Mouse (Mus musculus): Measurements from ENCODE around the gene Pex3. TPM values are rescaled to one million over a fixed set of nuclear protein-coding genes. Genes with fewer than 3 reads are reported as not detected.
A peak's percentile ranks its signal among the peaks of the same experiment; 100 is the strongest.
"Not testable (repeated sequence)": the region's sequence is repeated elsewhere in the genome, so short reads cannot be mapped to it uniquely, and the experiment has no call there.

Pex3 gene
- polyA plus RNA-seq, 2 experiments, result 30.6 to 32.2 TPM

DNA sequence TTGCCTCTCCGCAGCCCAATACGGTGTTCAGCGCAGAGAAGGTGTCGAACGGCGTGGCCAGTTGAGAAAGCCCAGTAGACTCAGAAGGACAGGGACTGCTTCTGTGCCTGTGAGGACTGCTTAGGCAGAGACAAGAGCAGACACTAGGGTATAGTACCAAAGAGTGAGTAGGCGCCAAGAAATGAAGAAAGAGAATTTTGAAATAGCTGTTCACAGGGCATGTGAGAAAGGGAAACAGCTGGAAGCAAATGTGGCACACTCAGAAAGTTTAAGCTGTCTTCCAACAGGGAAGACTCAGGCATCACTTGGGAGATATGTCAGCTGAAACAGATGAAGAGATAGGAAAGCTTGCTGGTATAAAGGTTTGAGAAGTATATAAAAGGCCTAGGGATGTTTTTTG lies 16.2 kb downstream of the Pex3 start:
- H3K9ac ChIP-seq (ENCODE audit: low read depth, low read length, severe bottlenecking), result no peak overlapping the region
- no peak overlapping the region for H3K4me2 ChIP-seq (replicated peaks; ENCODE audit: low read depth, low read length, severe bottlenecking)
- no peaks in the 10 kb centered on the region for H3K27me3 ChIP-seq (ENCODE audit: control insufficient read depth, insufficient read depth, low read length)
- no peaks in the 10 kb centered on the region for H3K4me1 ChIP-seq (ENCODE audit: control insufficient read depth, insufficient read depth, low read length)
- H3K27ac ChIP-seq (replicated peaks; ENCODE audit: low read depth, low read length), result no peak overlapping the region
- no peak for DNase-seq (ENCODE audit: low spot score)
- no peaks in the 10 kb centered on the region for H3K9me3 ChIP-seq (ENCODE audit: control insufficient read depth, low read length)
- no peak for ATAC-seq (ENCODE audit: low FRiP score, low read depth)
- H3K36me3 ChIP-seq (ENCODE audit: control insufficient read depth, insufficient read depth, low read length), result peaks cover 49% of the 10 kb centered on the region
- no peak overlapping the region for H3K4me3 ChIP-seq (replicated peaks; ENCODE audit: low read length)
- 95% methylated on average over 7 of the region's 7 CpGs for WGBS
- no peak for TF ChIP-seq POLR2A (IDR thresholded peaks at IDR 0.05; ENCODE audit: borderline replicate concordance, extremely low read depth, insufficient read depth, insufficient read length)

DNA sequence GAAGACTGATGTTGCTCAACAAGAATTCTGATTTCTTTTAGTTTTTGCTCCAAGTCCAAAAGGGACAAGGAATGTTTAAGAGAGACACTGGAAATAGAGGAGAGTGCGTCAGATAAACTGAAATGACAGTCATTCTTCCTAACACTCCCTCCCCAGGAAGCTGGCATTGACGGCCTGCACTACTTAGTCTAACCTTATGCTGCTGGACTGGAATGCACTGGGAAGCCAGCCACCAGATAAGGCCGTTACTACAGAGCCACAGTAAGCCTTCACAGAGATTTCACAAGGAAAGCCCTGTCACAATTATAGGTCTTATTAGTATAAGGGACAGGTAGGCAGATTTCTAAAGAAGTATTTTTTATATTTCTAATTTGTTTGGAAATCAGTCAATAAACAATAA lies 18.2 kb downstream of the Pex3 start:
- Histone ChIP-seq H3K27me3 (ENCODE audit: control insufficient read depth, insufficient read depth, low read length) (no peaks in the 10 kb centered on the region), H3K4me3 (replicated peaks; ENCODE audit: low read length) (no peak overlapping the region), H3K9me3 (ENCODE audit: control insufficient read depth, low read length) (no peaks in the 10 kb centered on the region), H3K9ac (ENCODE audit: low read depth, low read length, severe bottlenecking) (no peak overlapping the region), H3K4me1 (ENCODE audit: control insufficient read depth, insufficient read depth, low read length) (no peaks in the 10 kb centered on the region), H3K36me3 (ENCODE audit: control insufficient read depth, insufficient read depth, low read length) (peaks cover 52% of the 10 kb centered on the region), H3K27ac (replicated peaks; ENCODE audit: low read depth, low read length) (no peak overlapping the region), H3K4me2 (replicated peaks; ENCODE audit: low read depth, low read length, severe bottlenecking) (no peak overlapping the region)
- ATAC-seq (ENCODE audit: low FRiP score, low read depth) (no peak), DNase-seq (ENCODE audit: low spot score) (no peak)
- no peak for TF ChIP-seq POLR2A (IDR thresholded peaks at IDR 0.05; ENCODE audit: borderline replicate concordance, extremely low read depth, insufficient read depth, insufficient read length)
- 85% methylated on average over 3 of the region's 3 CpGs for WGBS

GRCm38 (mm10) chr10:13528155-13528554 lies 24.8 kb downstream of the Pex3 start:
- no peaks in the 10 kb centered on the region for H3K4me1 ChIP-seq (ENCODE audit: control insufficient read depth, insufficient read depth, low read length)
- no peaks in the 10 kb centered on the region for H3K9me3 ChIP-seq (ENCODE audit: control insufficient read depth, low read length)
- ATAC-seq (ENCODE audit: low FRiP score, low read depth) (no peak), DNase-seq (ENCODE audit: low spot score) (no peak)
- no peak for TF ChIP-seq POLR2A (IDR thresholded peaks at IDR 0.05; ENCODE audit: borderline replicate concordance, extremely low read depth, insufficient read depth, insufficient read length)
- peaks cover 50% of the 10 kb centered on the region for H3K36me3 ChIP-seq (ENCODE audit: control insufficient read depth, insufficient read depth, low read length)
- WGBS, result 90% methylated on average over 4 of the region's 4 CpGs
- no peak overlapping the region for H3K4me2 ChIP-seq (replicated peaks; ENCODE audit: low read depth, low read length, severe bottlenecking)
- H3K27me3 ChIP-seq (ENCODE audit: control insufficient read depth, insufficient read depth, low read length), result no peaks in the 10 kb centered on the region
- no peak overlapping the region for H3K9ac ChIP-seq (ENCODE audit: low read depth, low read length, severe bottlenecking)
- H3K4me3 ChIP-seq (replicated peaks; ENCODE audit: low read length), result no peak overlapping the region
- H3K27ac ChIP-seq (replicated peaks; ENCODE audit: low read depth, low read length), result no peak overlapping the region

DNA sequence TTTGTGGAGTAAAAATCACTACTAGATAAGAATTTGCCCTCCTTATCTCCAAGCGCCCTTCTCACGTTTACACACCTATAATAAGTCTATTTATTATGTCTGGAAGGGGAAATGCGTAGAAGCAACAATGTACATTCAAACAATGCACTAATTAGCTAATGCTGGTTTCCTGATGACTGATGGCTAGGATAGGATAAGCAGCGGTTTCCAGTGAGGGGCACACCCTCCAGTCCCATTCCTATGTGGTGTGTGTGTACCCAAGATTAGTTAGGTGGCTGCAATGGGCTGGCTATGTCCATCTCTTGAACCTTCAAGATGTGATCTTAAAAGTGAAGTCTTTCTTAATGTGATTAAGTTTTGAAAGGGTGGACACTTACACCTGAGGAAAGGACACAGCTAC lies 31.1 kb downstream of the Pex3 start:
- Histone ChIP-seq H3K4me3 (replicated peaks; ENCODE audit: low read length) (no peak overlapping the region), H3K36me3 (ENCODE audit: control insufficient read depth, insufficient read depth, low read length) (peaks cover 9% of the 10 kb centered on the region; the same call in 1 of the 2 replicates), H3K9ac (ENCODE audit: low read depth, low read length, severe bottlenecking) (no peak overlapping the region), H3K9me3 (ENCODE audit: control insufficient read depth, low read length) (no peaks in the 10 kb centered on the region), H3K27me3 (ENCODE audit: control insufficient read depth, insufficient read depth, low read length) (no peaks in the 10 kb centered on the region), H3K4me2 (replicated peaks; ENCODE audit: low read depth, low read length, severe bottlenecking) (no peak overlapping the region), H3K4me1 (ENCODE audit: control insufficient read depth, insufficient read depth, low read length) (no peaks in the 10 kb centered on the region), H3K27ac (replicated peaks; ENCODE audit: low read depth, low read length) (no peak overlapping the region)
- 84% methylated on average over 4 of the region's 4 CpGs for WGBS
- ATAC-seq (ENCODE audit: low FRiP score, low read depth), result no peak
- TF ChIP-seq POLR2A (IDR thresholded peaks at IDR 0.05; ENCODE audit: borderline replicate concordance, extremely low read depth, insufficient read depth, insufficient read length), result no peak
- no peak for DNase-seq (ENCODE audit: low spot score)

GRCm38 (mm10) chr10:13502371-13502770 lies 50.6 kb downstream of the Pex3 start:
- DNase-seq (ENCODE audit: low spot score) (no peak), ATAC-seq (ENCODE audit: low FRiP score, low read depth) (no peak)
- H3K4me1 ChIP-seq (ENCODE audit: control insufficient read depth, insufficient read depth, low read length), result no peaks in the 10 kb centered on the region
- H3K27ac ChIP-seq (replicated peaks; ENCODE audit: low read depth, low read length), result no peak overlapping the region
- H3K9me3 ChIP-seq (ENCODE audit: control insufficient read depth, low read length), result no peaks in the 10 kb centered on the region
- H3K4me2 ChIP-seq (replicated peaks; ENCODE audit: low read depth, low read length, severe bottlenecking), result no peak overlapping the region
- no peak overlapping the region for H3K9ac ChIP-seq (ENCODE audit: low read depth, low read length, severe bottlenecking)
- H3K27me3 ChIP-seq (ENCODE audit: control insufficient read depth, insufficient read depth, low read length), result no peaks in the 10 kb centered on the region
- no peak for TF ChIP-seq POLR2A (IDR thresholded peaks at IDR 0.05; ENCODE audit: borderline replicate concordance, extremely low read depth, insufficient read depth, insufficient read length)
- no peaks in the 10 kb centered on the region; the same call in 1 of the 2 replicates for H3K36me3 ChIP-seq (ENCODE audit: control insufficient read depth, insufficient read depth, low read length)
- H3K4me3 ChIP-seq (replicated peaks; ENCODE audit: low read length), result no peak overlapping the region
- 88% methylated on average over 8 of the region's 8 CpGs for WGBS

DNA sequence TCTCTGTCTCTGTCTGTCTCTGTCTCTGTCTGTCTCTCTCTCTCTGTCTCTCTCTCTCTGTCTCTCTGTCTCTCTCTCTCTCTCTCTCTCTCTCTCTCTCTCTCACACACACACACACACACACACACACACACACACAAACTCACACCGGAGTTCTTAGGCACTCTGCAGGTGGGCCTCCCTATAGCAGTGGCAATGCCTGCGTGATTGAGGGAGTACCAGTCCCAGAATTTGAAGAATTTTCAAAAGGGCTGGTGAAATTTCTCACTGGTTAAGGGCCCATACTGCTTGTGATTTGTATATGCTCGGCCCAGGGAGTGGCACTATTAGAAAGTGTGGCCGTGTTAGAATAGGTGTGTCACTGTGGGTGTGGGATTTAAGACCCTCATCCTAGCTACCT lies 51.4 kb downstream of the Pex3 start:
- Histone ChIP-seq H3K9ac (ENCODE audit: low read depth, low read length, severe bottlenecking) (peak overlapping the region; percentile 71), H3K4me2 (replicated peaks; ENCODE audit: low read depth, low read length, severe bottlenecking) (peak overlapping the region; percentile 81), H3K4me3 (replicated peaks; ENCODE audit: low read length) (peak overlapping the region; percentile 60)
- not testable (repeated sequence) for DNase-seq (ENCODE audit: low spot score); H3K27ac ChIP-seq (replicated peaks; ENCODE audit: low read depth, low read length); H3K27me3 ChIP-seq (ENCODE audit: control insufficient read depth, insufficient read depth, low read length); ATAC-seq (ENCODE audit: low FRiP score, low read depth); H3K4me1 ChIP-seq (ENCODE audit: control insufficient read depth, insufficient read depth, low read length); H3K9me3 ChIP-seq (ENCODE audit: control insufficient read depth, low read length); H3K36me3 ChIP-seq (ENCODE audit: control insufficient read depth, insufficient read depth, low read length)
- WGBS, result 49% methylated on average over 4 of the region's 4 CpGs

All from limb, embryonic 14.5 days (tissue).